Mouse (Mus musculus) embryonic facial prominence, embryonic 11.5 days (tissue): ENCODE results near the gene Wdr53. TPM values are rescaled to one million over a fixed set of nuclear protein-coding genes. Genes with fewer than 3 reads are reported as not detected.

Experiments
- ATAC-seq: fragments of 200-750 bp; cut with Nextera tagmentation; replicated peaks from 2 replicates; pipeline ENCODE4 v1.8.0; 2017; ENCODE audit warnings: low read depth; ENCODE audit not compliant: insufficient number of reproducible peaks, low FRiP score, low TSS enrichment
- DNase-seq: peaks from one replicate; pipeline ENCODE4 v3.0.0-alpha.2; 2015; ENCODE audit warnings: low spot score
- H3K27ac ChIP-seq: fragments of 300-500 bp; sonication (generic); replicated peaks from 2 replicates; pipeline ENCODE4 v1.5.1; 2014; ENCODE audit warnings: mild to moderate bottlenecking, low read depth, low read length, control low read depth
- H3K27me3 ChIP-seq: fragments of 300-500 bp; sonication (generic); 2 replicates; pipeline ENCODE4 v1.6.1; 2014; ENCODE audit warnings: mild to moderate bottlenecking, low read length, moderate library complexity, mixed read lengths; ENCODE audit not compliant: control insufficient read depth, insufficient read depth
- H3K36me3 ChIP-seq: fragments of 300-500 bp; sonication (generic); replicated peaks from 2 replicates; pipeline ENCODE4 v1.6.1; 2014; ENCODE audit warnings: low read depth, mild to moderate bottlenecking, low read length, moderate library complexity, mixed read lengths; ENCODE audit not compliant: control insufficient read depth, insufficient read depth
- H3K4me1 ChIP-seq: fragments of 300-500 bp; sonication (generic); 2 replicates; pipeline ENCODE4 v1.6.1; 2014; ENCODE audit warnings: low read length, mixed read lengths; ENCODE audit not compliant: control insufficient read depth, insufficient read depth
- H3K4me2 ChIP-seq: fragments of 300-500 bp; sonication (generic); 2 replicates; pipeline ENCODE4 v1.6.1; 2014; ENCODE audit warnings: low read depth, mild to moderate bottlenecking, control low read depth, low read length, moderate library complexity
- H3K4me3 ChIP-seq: fragments of 300-500 bp; sonication (generic); 2 replicates; pipeline ENCODE4 v1.5.1; 2014; ENCODE audit warnings: low read depth, low read length, control low read depth
- H3K9ac ChIP-seq: fragments of 300-500 bp; sonication (generic); replicated peaks from 2 replicates; pipeline ENCODE4 v1.6.1; 2014; ENCODE audit warnings: mild to moderate bottlenecking, control low read depth, low read length
- H3K9me3 ChIP-seq: fragments of 300-500 bp; sonication (generic); replicated peaks from 2 replicates; pipeline ENCODE4 v1.6.1; 2016; ENCODE audit warnings: mild to moderate bottlenecking, low read length, inconsistent platforms, mixed read lengths; ENCODE audit not compliant: control insufficient read depth
- WGBS: fragments of 180-500 bp; shearing (Covaris S2); extraction: QIAGEN DNeasy Blood & Tissue Kit; methylation state at CpG from one replicate; pipeline ENCODE4 v1.1.7; 2014; 5-methylcytosine and 5-hydroxymethylcytosine counted together
- polyA plus RNA-seq: library from polyadenylated mRNA; unstranded; fragments of >200 nt; fragmentation: Nextera tagmentation; extraction: Ambion mirVana; gene quantifications from 2 replicates; pipeline ENCODE4 v1.2.1, GENCODE M21; 2014

The Wdr53 gene
- polyA plus RNA-seq, 1 experiment from 2014 or later: 21.2 TPM

DNA sequence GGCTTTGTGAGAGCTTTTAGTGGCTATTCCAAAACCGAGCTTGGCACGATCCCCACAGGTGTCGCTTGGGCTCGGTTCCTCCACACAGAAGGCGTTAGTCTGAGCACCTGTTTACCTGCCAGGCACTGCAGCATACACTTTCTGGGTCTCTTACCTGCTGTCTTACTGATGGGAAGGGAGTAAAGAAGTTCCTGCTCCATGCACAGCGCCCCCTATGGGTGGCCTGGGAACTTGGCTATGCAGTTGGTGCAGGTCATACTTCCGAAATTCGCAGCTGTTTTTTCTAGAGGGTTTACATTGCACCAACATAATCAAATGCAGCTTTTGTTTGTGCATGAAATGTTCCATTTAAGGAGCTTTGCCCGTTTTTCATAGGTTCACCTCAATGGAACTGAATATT lies 26.3 kb downstream of the Wdr53 start:
- Histone ChIP-seq H3K4me2 (no peak overlapping the region), H3K9me3 (no peaks in the 10 kb centered on the region), H3K36me3 (no peaks in the 10 kb centered on the region), H3K4me1 (no peaks in the 10 kb centered on the region), H3K27ac (no peak overlapping the region), H3K4me3 (no peak overlapping the region), H3K9ac (no peak overlapping the region), H3K27me3 (no peaks in the 10 kb centered on the region)
- 49% methylated on average over 9 of the region's 9 CpGs for WGBS
- ATAC-seq: no peak
- DNase-seq: peak; percentile 15

DNA sequence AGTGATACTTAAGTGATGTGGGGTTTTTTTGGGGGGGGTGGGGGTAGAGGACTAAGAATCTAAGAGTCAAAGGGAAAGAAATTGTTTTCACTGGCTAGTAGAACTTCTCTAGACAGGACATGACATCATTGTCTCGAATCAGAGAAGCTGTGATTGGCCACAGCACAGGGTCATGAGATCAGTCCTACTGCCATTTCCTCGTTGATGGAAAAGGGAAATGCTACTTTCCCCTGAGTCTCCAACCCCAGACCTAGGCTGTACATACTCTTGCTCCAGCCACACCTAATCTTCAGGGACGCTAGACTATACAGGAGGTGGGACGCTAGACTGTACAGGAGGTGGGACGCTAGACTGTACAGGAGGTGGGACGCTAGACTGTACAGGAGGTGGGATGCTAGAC lies 28.0 kb downstream of the Wdr53 start:
- Histone ChIP-seq H3K9ac (no peak overlapping the region), H3K4me2 (no peak overlapping the region), H3K27ac (no peak overlapping the region), H3K27me3 (no peaks in the 10 kb centered on the region), H3K9me3 (no peaks in the 10 kb centered on the region), H3K36me3 (no peaks in the 10 kb centered on the region; the same call in 1 of the 2 replicates), H3K4me1 (no peaks in the 10 kb centered on the region), H3K4me3 (no peak overlapping the region)
- no peak for DNase-seq
- WGBS: 88% methylated on average over 6 of the region's 6 CpGs
- ATAC-seq: no peak

DNA sequence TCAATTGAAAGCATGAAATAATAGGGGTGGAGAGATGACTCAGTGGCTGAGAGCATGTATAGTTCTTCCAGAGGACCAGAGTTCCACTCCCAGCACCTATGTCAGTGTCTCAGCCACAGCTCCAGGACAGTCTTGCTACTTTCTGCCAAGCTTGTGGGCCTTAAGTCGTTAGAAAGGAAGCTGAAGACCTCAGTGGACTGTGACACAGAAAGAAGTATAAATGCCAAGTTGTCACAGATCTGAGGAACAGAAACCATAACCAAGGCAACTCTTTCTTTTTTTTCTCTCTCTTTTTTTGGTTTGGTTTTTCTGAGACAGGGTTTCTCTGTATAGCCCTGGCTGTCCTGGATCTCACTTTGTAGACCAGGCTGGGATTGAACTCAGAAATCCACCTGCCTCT lies 28.8 kb downstream of the Wdr53 start:
- Histone ChIP-seq H3K9me3 (no peaks in the 10 kb centered on the region), H3K27me3 (no peaks in the 10 kb centered on the region), H3K9ac (no peak overlapping the region), H3K4me2 (no peak overlapping the region), H3K4me3 (no peak overlapping the region), H3K4me1 (no peaks in the 10 kb centered on the region), H3K27ac (no peak overlapping the region), H3K36me3 (no peaks in the 10 kb centered on the region; the same call in 1 of the 2 replicates)
- ATAC-seq (no peak), DNase-seq (no peak)
- WGBS: 70% methylated on average over 1 of the region's 1 CpGs

DNA sequence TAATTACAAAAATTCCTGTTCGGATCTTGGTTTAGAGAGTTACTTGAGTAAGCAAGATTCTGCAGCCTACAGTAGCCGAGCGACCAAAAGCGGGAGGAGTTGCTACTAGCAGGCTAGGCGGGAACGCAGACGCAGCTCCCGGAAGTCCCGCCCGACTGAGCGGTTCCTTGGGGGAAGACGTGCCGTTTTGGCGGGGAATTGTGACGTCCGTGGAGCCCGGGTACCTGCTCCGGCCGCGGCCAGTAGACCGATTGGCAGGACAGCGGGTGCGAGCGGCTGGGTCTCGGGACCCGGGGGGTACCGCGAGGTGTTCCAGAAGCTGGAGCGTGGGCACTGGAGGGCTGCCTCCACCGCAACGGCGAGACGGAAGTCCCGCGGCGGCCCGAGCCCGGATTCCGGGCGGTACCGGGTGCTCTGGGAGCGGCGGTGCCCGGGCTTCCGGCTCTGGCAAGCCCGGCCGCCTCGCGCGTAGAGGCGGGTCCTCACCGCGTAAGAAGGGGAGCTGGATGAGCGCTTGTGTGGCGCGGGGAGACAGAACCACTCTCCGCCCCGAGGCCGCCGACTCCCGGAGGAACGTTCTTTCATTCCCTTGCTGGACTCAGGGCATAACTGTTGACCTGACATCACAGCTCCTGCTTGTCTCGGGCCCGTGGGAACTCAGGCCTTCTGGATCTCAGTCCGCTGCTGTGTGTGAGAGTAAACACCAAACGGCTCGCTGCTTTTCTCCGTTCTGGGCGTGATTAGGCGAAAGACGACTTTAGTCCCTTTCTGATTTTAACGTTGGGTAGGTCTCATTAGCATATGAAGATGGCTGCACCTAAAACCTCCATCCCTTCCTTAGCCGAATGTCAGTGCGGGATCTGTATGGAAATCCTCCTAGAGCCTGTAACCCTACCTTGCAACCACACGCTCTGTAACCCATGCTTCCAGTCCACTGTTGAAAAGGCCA lies 30.6 kb downstream of the Wdr53 start, which contains the start of gene Rnf168:
Rnf168 (plus strand) TSS at position 152 of the 949 bp plus-strand sequence.
- H3K4me3 ChIP-seq: peak within 1 kb of the TSS; percentile 87
- WGBS: under 1% methylated on average over 65 of the region's 75 CpGs
- H3K27me3 ChIP-seq: no peaks in the 10 kb centered on the region
- peak; percentile 96 for DNase-seq
- peak; percentile 90 for ATAC-seq
- no peaks in the 10 kb centered on the region for H3K4me1 ChIP-seq
- no peaks in the 10 kb centered on the region for H3K9me3 ChIP-seq
- H3K4me2 ChIP-seq: peak within 1 kb of the TSS; percentile 68
- H3K36me3 ChIP-seq: no peaks in the 10 kb centered on the region; the same call in 1 of the 2 replicates
- peak within 1 kb of the TSS; percentile 91 for H3K9ac ChIP-seq
- peak within 1 kb of the TSS; percentile 92 for H3K27ac ChIP-seq

GRCm38 (mm10) chr16:32278396-32278795 lies 31.4 kb downstream of the Wdr53 start:
- Histone ChIP-seq H3K9ac (peak overlapping the region; percentile 91), H3K9me3 (no peaks in the 10 kb centered on the region), H3K27ac (no peak overlapping the region), H3K4me3 (peak overlapping the region; percentile 87), H3K36me3 (no peaks in the 10 kb centered on the region; the same call in 1 of the 2 replicates), H3K27me3 (no peaks in the 10 kb centered on the region), H3K4me1 (no peaks in the 10 kb centered on the region), H3K4me2 (peak overlapping the region; percentile 68)
- DNase-seq: no peak
- 55% methylated on average over 7 of the region's 7 CpGs for WGBS
- ATAC-seq: no peak

DNA sequence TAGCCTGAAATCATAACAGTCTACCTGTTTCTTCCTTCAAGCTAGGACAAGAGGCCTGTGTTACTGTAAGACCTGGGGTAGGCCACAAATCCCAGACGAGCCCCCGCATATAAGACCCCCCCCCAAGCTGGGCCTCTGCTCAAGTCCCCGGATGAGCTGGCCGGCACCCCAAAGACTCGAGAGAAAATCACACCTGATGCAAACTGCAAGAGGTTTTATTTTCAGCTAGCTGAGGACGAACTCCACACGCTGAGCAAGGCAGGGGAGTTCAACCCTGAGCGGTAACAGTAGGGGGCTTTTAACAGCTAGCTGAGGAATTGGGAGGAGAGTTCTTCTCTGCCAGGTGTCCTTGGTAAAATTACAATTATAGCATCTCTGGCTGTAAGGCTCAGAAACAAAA lies 33.2 kb downstream of the Wdr53 start:
- Histone ChIP-seq H3K27ac (no peak overlapping the region), H3K4me2 (no peak overlapping the region), H3K9ac (no peak overlapping the region), H3K36me3 (peaks cover 3% of the 10 kb centered on the region), H3K4me1 (no peaks in the 10 kb centered on the region), H3K9me3 (no peaks in the 10 kb centered on the region), H3K27me3 (no peaks in the 10 kb centered on the region), H3K4me3 (no peak overlapping the region)
- WGBS: 97% methylated on average over 8 of the region's 8 CpGs
- ATAC-seq (no peak), DNase-seq (no peak)

DNA sequence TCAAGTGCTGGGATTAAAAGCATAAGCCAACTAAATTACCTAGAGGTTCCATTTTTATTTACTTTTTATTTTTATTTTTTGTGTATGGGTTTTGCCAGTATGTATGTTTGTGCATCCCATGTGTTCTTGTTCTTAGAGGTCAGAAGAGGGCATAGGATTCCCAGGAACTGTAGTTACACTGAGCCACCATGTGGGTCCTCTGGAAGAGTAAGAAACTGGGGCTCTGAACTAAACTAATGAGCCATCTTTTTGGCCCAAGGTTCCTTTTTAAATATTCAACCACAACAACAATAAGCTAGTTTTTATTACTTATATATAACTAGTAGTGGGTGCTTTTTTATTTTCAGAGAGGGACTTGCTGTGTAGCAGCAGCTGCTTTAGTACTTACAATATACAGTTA lies 35.6 kb downstream of the Wdr53 start:
- H3K4me3 ChIP-seq: no peak overlapping the region
- H3K9ac ChIP-seq: no peak overlapping the region
- ATAC-seq (no peak), DNase-seq (no peak)
- no peaks in the 10 kb centered on the region for H3K4me1 ChIP-seq
- no peak overlapping the region for H3K4me2 ChIP-seq
- no peak overlapping the region for H3K27ac ChIP-seq
- H3K27me3 ChIP-seq: no peaks in the 10 kb centered on the region
- H3K36me3 ChIP-seq: peaks cover 3% of the 10 kb centered on the region
- no peaks in the 10 kb centered on the region for H3K9me3 ChIP-seq

GRCm38 (mm10) chr16:32291821-32292220 lies 44.8 kb downstream of the Wdr53 start:
- Histone ChIP-seq H3K4me1 (no peaks in the 10 kb centered on the region), H3K27ac (no peak overlapping the region), H3K4me3 (no peak overlapping the region), H3K27me3 (no peaks in the 10 kb centered on the region), H3K4me2 (no peak overlapping the region), H3K9ac (no peak overlapping the region), H3K9me3 (no peaks in the 10 kb centered on the region), H3K36me3 (peaks cover 12% of the 10 kb centered on the region)
- DNase-seq (no peak), ATAC-seq (no peak)
- WGBS: 95% methylated on average over 4 of the region's 4 CpGs
